Mouse (Mus musculus): ENCODE data around the gene Synj2.

GRCm38 (mm10) chr17:5942156-5942555 is 1.1 kb downstream of the Synj2 start:
- TF ChIP-seq CTCF (IDR thresholded peaks at IDR 0.05; ENCODE audit: borderline replicate concordance, extremely low read depth, insufficient read depth, insufficient read length) = no peak
- no peak for TF ChIP-seq POLR2A (IDR thresholded peaks at IDR 0.05; ENCODE audit: borderline replicate concordance, extremely low read depth, insufficient read depth, insufficient read length, poor library complexity, severe bottlenecking)

Data from brain, embryonic 14.5 days (tissue).